In genomic region chr17:50189381-50190012, GRCm38 (mm10) we compare ENCODE assay signal across 7 mouse cellular contexts. TPM values are rescaled to one million over a fixed set of nuclear protein-coding genes. Genes with fewer than 3 reads are reported as not detected.
DNase-seq lines count a peak whose midpoint lies in the region; ATAC-seq and TF ChIP-seq lines count a peak whose summit lies in the region.

No protein-coding gene starts in this region.

- WGBS in hindbrain, embryonic 11.5 days, result 0% methylated on average over 22 of the region's 24 CpGs
- WGBS in limb, embryonic 11.5 days, result under 1% methylated on average over 24 of the region's 24 CpGs

- peak overlapping the region; percentile 57 for H3K4me3 ChIP-seq in hindbrain, embryonic 11.5 days (ENCODE audit: low read depth, low read length)
- peak overlapping the region; percentile 65 for H3K4me3 ChIP-seq in limb, embryonic 11.5 days (ENCODE audit: low read depth, low read length)

- no peak overlapping the region for H3K27ac ChIP-seq in hindbrain, embryonic 11.5 days (ENCODE audit: low read depth, low read length)
- no peak overlapping the region for H3K27ac ChIP-seq in limb, embryonic 11.5 days (replicated peaks; ENCODE audit: low read depth, low read length)

- peaks cover 7% of the 10 kb centered on the region; the same call in 1 of the 2 replicates for H3K4me1 ChIP-seq in hindbrain, embryonic 11.5 days (replicated peaks; ENCODE audit: control insufficient read depth, insufficient read depth, low read length)
- H3K4me1 ChIP-seq in limb, embryonic 11.5 days (ENCODE audit: control insufficient read depth, insufficient read depth, low read length), result no peaks in the 10 kb centered on the region; the same call in 1 of the 2 replicates

- TF ChIP-seq CTCF in brain, embryonic 14.5 days (IDR thresholded peaks at IDR 0.05; ENCODE audit: borderline replicate concordance, extremely low read depth, insufficient read depth, insufficient read length), result peak; percentile 65

- peak; percentile 63 for DNase-seq in Muller cell, postnatal 12 days (ENCODE audit: inconsistent ontology term)
- peak; percentile 72 for DNase-seq in brain, embryonic 14.5 days (ENCODE audit: low read depth)
- peak; percentile 66 for DNase-seq in forelimb bud, embryonic 11.5 days (ENCODE audit: low read depth, low spot score)
- peak; percentile 77 for DNase-seq in hindbrain, embryonic 11.5 days (ENCODE audit: low spot score)
- DNase-seq in limb, embryonic 11.5 days (ENCODE audit: low spot score), result peak; percentile 84
- peak; percentile 62 for DNase-seq in mesoderm, embryonic 11.5 days (ENCODE audit: low read depth, low spot score)
- DNase-seq in spleen, adult 12 weeks (ENCODE audit: low spot score), result peak; percentile 62

- peak overlapping the region; percentile 53; the same call in 1 of the 2 replicates for H3K9ac ChIP-seq in hindbrain, embryonic 11.5 days (ENCODE audit: low read depth, low read length)
- H3K9ac ChIP-seq in limb, embryonic 11.5 days (ENCODE audit: low read length), result peak overlapping the region; percentile 59

- H3K9me3 ChIP-seq in hindbrain, embryonic 11.5 days (ENCODE audit: control insufficient read depth, low read length), result no peaks in the 10 kb centered on the region
- no peaks in the 10 kb centered on the region for H3K9me3 ChIP-seq in limb, embryonic 11.5 days (ENCODE audit: control insufficient read depth, low read length)

- H3K36me3 ChIP-seq in hindbrain, embryonic 11.5 days (ENCODE audit: control insufficient read depth, insufficient read depth, low read length), result no peaks in the 10 kb centered on the region
- no peaks in the 10 kb centered on the region for H3K36me3 ChIP-seq in limb, embryonic 11.5 days (ENCODE audit: control insufficient read depth, insufficient read depth, low read length)

- TF ChIP-seq POLR2A in brain, embryonic 14.5 days (IDR thresholded peaks at IDR 0.05; ENCODE audit: borderline replicate concordance, extremely low read depth, insufficient read depth, insufficient read length, poor library complexity, severe bottlenecking), result no peak

- peaks cover 25% of the 10 kb centered on the region for H3K27me3 ChIP-seq in hindbrain, embryonic 11.5 days (ENCODE audit: control insufficient read depth, insufficient read depth, low read length)
- peaks cover 10% of the 10 kb centered on the region; the same call in 1 of the 2 replicates for H3K27me3 ChIP-seq in limb, embryonic 11.5 days (ENCODE audit: control insufficient read depth, insufficient read depth, low read length)

- H3K4me2 ChIP-seq in hindbrain, embryonic 11.5 days (replicated peaks; ENCODE audit: low read depth, low read length), result peak overlapping the region; percentile 100
- peak overlapping the region; percentile 99 for H3K4me2 ChIP-seq in limb, embryonic 11.5 days (ENCODE audit: low read depth, severe bottlenecking)

- ATAC-seq in hindbrain, embryonic 11.5 days (ENCODE audit: low FRiP score), result peak; percentile 60
- ATAC-seq in limb, embryonic 11.5 days (ENCODE audit: insufficient number of reproducible peaks, low FRiP score, low TSS enrichment, low read depth), result peak; percentile 67

RNA-seq across cellular contexts. Expression of gene Rftn1, which starts 1.0 kb away (rescaled TPM):
- 17.7 and 18.2 TPM in 2 replicates for polyA plus RNA-seq in brain, embryonic 14.5 days (2012; rRNA removed)
- 5.3 and 5.6 TPM in 2 replicates for polyA plus RNA-seq in hindbrain, embryonic 11.5 days (2014; fragmentation: Nextera tagmentation; extraction: Ambion mirVana)
- polyA plus RNA-seq in limb, embryonic 11.5 days (2014; fragmentation: Nextera tagmentation; extraction: Ambion mirVana), result 5.1 and 7.5 TPM in 2 replicates
